Mouse (Mus musculus) CH12.LX (cell line): Measurements from ENCODE around the gene Eral1.

Experiments used
- BHLHE40 ChIP-seq: IDR thresholded peaks from 2 replicates; pipeline ENCODE4 v1.6.1; 2011; ENCODE audit warnings: mild to moderate bottlenecking, low read depth, low read length, improper control_type of control experiment
- CTCF ChIP-seq, 2 experiments: IDR thresholded peaks in 1 of 2; conservative IDR thresholded peaks in 1 of 2; 2 replicates each; pipeline ENCODE4 v1.5.1; 2011 to 2012; ENCODE audit warnings: low read depth in 2 of 2, low read length in 2 of 2, improper control_type of control experiment in 1 of 2, inconsistent platforms in 1 of 2, mild to moderate bottlenecking in 1 of 2, moderate library complexity in 1 of 2
- MAZ ChIP-seq: IDR thresholded peaks from 2 replicates; pipeline ENCODE4 v1.6.1; 2012; ENCODE audit warnings: low read depth, mild to moderate bottlenecking, inconsistent platforms, low read length, improper control_type of control experiment, moderate library complexity
- PAX5 ChIP-seq: IDR thresholded peaks from 2 replicates; pipeline ENCODE4 v1.6.1; 2012; ENCODE audit warnings: low read length, inconsistent platforms, mixed read lengths
- POLR2A ChIP-seq: IDR thresholded peaks from 2 replicates; pipeline ENCODE4 v1.6.1; 2011; ENCODE audit warnings: low read depth, mild to moderate bottlenecking, improper control_type of control experiment, low read length
- POLR2AphosphoS2 ChIP-seq: IDR thresholded peaks from 2 replicates; pipeline ENCODE4 v1.6.1; 2011; ENCODE audit warnings: low read depth, low read length, improper control_type of control experiment
- RAD21 ChIP-seq: IDR thresholded peaks from 2 replicates; pipeline ENCODE4 v1.6.1; 2011; ENCODE audit warnings: low read depth, mild to moderate bottlenecking, low read length, improper control_type of control experiment, moderate library complexity
- ZC3H11A ChIP-seq: IDR thresholded peaks from 2 replicates; pipeline ENCODE4 v1.6.1; 2012; ENCODE audit warnings: low read depth, mild to moderate bottlenecking, inconsistent platforms, low read length, improper control_type of control experiment
- ZMIZ1 ChIP-seq: IDR thresholded peaks from 2 replicates; pipeline ENCODE4 v1.6.1; 2012; ENCODE audit warnings: low read depth, mild to moderate bottlenecking, inconsistent platforms, low read length, improper control_type of control experiment

DNA sequence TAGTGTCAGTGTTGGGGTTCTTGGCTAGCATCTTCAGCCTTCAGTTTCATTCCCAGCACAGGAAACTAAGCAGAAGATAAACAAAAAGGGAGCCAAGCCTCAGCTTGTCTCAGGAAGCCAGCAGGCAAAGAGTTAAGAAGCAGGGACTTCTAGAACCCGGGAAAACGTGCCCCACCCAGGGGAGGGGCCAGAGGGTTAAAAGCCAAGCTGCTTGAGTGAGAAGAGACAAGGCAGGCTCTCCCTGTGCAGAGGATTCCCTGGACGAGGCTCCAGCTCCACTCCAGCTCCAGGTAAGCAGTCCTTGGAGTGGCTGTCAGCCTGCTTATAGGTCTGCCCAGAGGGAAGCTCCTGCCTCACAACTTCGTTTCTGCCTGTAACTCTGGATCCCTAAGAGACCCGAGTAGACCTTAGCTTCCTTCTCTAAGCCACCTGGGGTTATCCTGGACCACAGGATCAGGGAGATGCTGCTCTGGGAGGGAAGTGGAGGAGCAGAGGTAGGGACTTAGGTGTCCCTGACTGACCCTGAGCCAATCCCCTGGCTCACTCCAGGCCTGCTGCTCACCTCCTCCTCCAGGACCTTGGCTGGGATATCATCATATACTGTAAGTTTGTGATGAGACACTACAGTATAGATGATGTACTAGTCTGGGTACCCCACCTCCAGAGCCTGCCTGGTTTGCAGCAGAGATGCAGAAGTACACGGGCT lies 7.6 kb downstream of the Eral1 start:
- TF ChIP-seq CTCF (conservative IDR thresholded peaks at IDR 0.05 in 1 of 2, IDR thresholded peaks at IDR 0.05 in 1 of 2; ENCODE audit: low read depth in 2 of 2, low read length in 2 of 2), result no peak
- TF ChIP-seq RAD21, result no peak
- TF ChIP-seq MAZ, result no peak
- TF ChIP-seq BHLHE40, result no peak
- no peak for TF ChIP-seq POLR2AphosphoS2
- no peak for TF ChIP-seq POLR2A
- TF ChIP-seq PAX5, result no peak
- no peak for TF ChIP-seq ZMIZ1
- no peak for TF ChIP-seq ZC3H11A
